Comparison of ENCODE assay signal across 8 mouse cellular contexts in genomic region chr6:137872055-137872735, GRCm38 (mm10).
DNase-seq lines count a peak whose midpoint lies in the region; ATAC-seq and TF ChIP-seq lines count a peak whose summit lies in the region.

No protein-coding gene starts in this region.

- H3K9me3 ChIP-seq in intestine, embryonic 14.5 days (ENCODE audit: control insufficient read depth, low read length) = no peaks in the 10 kb centered on the region
- H3K9me3 ChIP-seq in megakaryocyte, embryonic 14.5 days = peaks cover 13% of the 10 kb centered on the region

- H3K4me2 ChIP-seq in intestine, embryonic 14.5 days (ENCODE audit: low read length) = 0 out of 2 replicates have a peak overlapping the region, but pooled peaks have one; percentile 14

- no peak overlapping the region for H3K9ac ChIP-seq in intestine, embryonic 14.5 days (ENCODE audit: low read length)

- DNase-seq in ZHBTc4 (ENCODE audit: low read depth, low spot score) (peak; percentile 86), MN1 (ENCODE audit: low spot score) (no peak)
- peak; percentile 39 for DNase-seq in gastrocnemius, adult 2 months
- DNase-seq in intestine, embryonic 14.5 days (ENCODE audit: low spot score) = peak; percentile 69
- peak; percentile 67 to 74 for DNase-seq in left cerebral cortex, adult 2 months (ENCODE audit: extremely low spot score in 1 of 2, low spot score in 2 of 2)
- peak; percentile 37 to 50 for DNase-seq in right cerebral cortex, postnatal 36 days (ENCODE audit: low spot score in 2 of 2)

- ATAC-seq in common myeloid progenitor, adult 5-6 weeks (replicated peaks; ENCODE audit: low read depth, poor library complexity, severe bottlenecking) = peak; percentile 91
- ATAC-seq in intestine, embryonic 14.5 days (replicated peaks; ENCODE audit: low FRiP score, low TSS enrichment, low read depth) = peak; percentile 55; the same call in 1 of the 2 replicates

- no peaks in the 10 kb centered on the region for H3K4me1 ChIP-seq in intestine, embryonic 14.5 days (replicated peaks; ENCODE audit: control insufficient read depth, insufficient read depth, low read length)
- no peaks in the 10 kb centered on the region for H3K4me1 ChIP-seq in megakaryocyte, embryonic 14.5 days

- H3K27me3 ChIP-seq in intestine, embryonic 14.5 days (replicated peaks; ENCODE audit: control insufficient read depth, insufficient read depth, low read length) = no peaks in the 10 kb centered on the region
- no peaks in the 10 kb centered on the region for H3K27me3 ChIP-seq in megakaryocyte, embryonic 14.5 days (replicated peaks)

- H3K4me3 ChIP-seq in gastrocnemius, adult 2 months = no peak overlapping the region
- H3K4me3 ChIP-seq in intestine, embryonic 14.5 days (ENCODE audit: low read depth, low read length) = no peak overlapping the region
- H3K4me3 ChIP-seq in left cerebral cortex, adult 2 months = no peak overlapping the region
- peak overlapping the region; percentile 19 for H3K4me3 ChIP-seq in megakaryocyte, embryonic 14.5 days (replicated peaks)

- no peak overlapping the region for H3K27ac ChIP-seq in gastrocnemius, adult 2 months
- no peak overlapping the region for H3K27ac ChIP-seq in intestine, embryonic 14.5 days (ENCODE audit: low read depth)
- H3K27ac ChIP-seq in left cerebral cortex, adult 2 months = no peak overlapping the region

- intact Hi-C loops in gastrocnemius, adult 2 months (cut with DNase I) = loop anchor here (5.0 kb wide), 2 partner anchors 180 to 280 kb away; no protein-coding TSS in a partner anchor
- intact Hi-C loops in left cerebral cortex, adult 2 months (cut with DNase I) = loop anchor here (2.0 to 5.0 kb wide), 3 partner anchors 115 to 281 kb away; no protein-coding TSS in a partner anchor

- TF ChIP-seq CTCF in gastrocnemius, adult 2 months (IDR thresholded peaks at IDR 0.05) = peak; percentile 70
- TF ChIP-seq CTCF in left cerebral cortex, adult 2 months (IDR thresholded peaks at IDR 0.05) = peak; percentile 65

- H3K36me3 ChIP-seq in intestine, embryonic 14.5 days (ENCODE audit: control insufficient read depth, insufficient read depth, low read length) = no peaks in the 10 kb centered on the region
- H3K36me3 ChIP-seq in megakaryocyte, embryonic 14.5 days (replicated peaks; ENCODE audit: low read length) = no peaks in the 10 kb centered on the region

- 37% methylated on average over 17 of the region's 17 CpGs for WGBS in intestine, embryonic 14.5 days
